In the genomic region with DNA sequence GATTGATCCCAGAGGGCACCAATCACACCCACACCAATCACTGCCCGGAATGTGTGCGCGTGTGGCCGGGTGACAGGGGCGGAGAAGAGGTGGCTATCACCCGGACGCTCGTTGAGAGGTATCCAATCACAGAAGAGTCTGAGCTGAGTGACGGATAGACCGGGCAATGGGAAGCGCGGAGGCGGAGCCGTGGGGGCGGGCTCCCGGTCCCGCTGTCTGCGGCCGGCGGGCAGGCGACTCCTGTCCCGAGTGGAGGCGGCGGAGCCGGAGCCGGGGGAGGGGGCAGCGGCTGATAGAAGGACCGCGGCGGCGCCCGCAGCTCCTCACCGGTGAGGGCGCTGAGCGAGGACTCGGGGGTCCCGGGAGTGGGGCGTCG, we compare ENCODE assay signal across 8 mouse cellular contexts. TPM values are rescaled to one million over a fixed set of nuclear protein-coding genes. Genes with fewer than 3 reads are reported as not detected.
DNase-seq lines count a peak whose midpoint lies in the region; ATAC-seq and TF ChIP-seq lines count a peak whose summit lies in the region.

A gene (plus strand): TSS at position 139 of the 376 bp plus-strand sequence.

- peak within 1 kb of the TSS; percentile 90 for H3K4me3 ChIP-seq in forebrain, embryonic 10.5 days
- H3K4me3 ChIP-seq in heart, embryonic 15.5 days = peak within 1 kb of the TSS; percentile 90
- H3K4me3 ChIP-seq in liver, embryonic 14.5 days (ENCODE audit: insufficient read depth in 1 of 2, low read depth in 2 of 2, low read length in 2 of 2) = peak within 1 kb of the TSS; percentile 53 to 56
- peak within 1 kb of the TSS; percentile 72 for H3K4me3 ChIP-seq in neural tube, embryonic 11.5 days (ENCODE audit: low read depth, low read length)
- H3K4me3 ChIP-seq in stomach, postnatal 0 days (ENCODE audit: low read depth, low read length) = peak within 1 kb of the TSS; percentile 72

- peaks cover 11% of the 10 kb centered on the region for H3K36me3 ChIP-seq in forebrain, embryonic 10.5 days (replicated peaks)
- H3K36me3 ChIP-seq in heart, embryonic 15.5 days = no peaks in the 10 kb centered on the region
- H3K36me3 ChIP-seq in liver, embryonic 14.5 days (replicated peaks; ENCODE audit: control insufficient read depth, insufficient read depth, low read depth) = no peaks in the 10 kb centered on the region
- peaks cover 2% of the 10 kb centered on the region for H3K36me3 ChIP-seq in neural tube, embryonic 11.5 days (ENCODE audit: control insufficient read depth, insufficient read depth, low read length)
- no peaks in the 10 kb centered on the region for H3K36me3 ChIP-seq in stomach, postnatal 0 days (ENCODE audit: control insufficient read depth, insufficient read depth, low read length)

- TF ChIP-seq EP300 in liver, embryonic 14.5 days (IDR thresholded peaks at IDR 0.05; ENCODE audit: low read depth) = no peak
- TF ChIP-seq EP300 in stomach, postnatal 0 days (optimal IDR thresholded peaks at IDR 0.05) = peak; percentile 33

- H3K9ac ChIP-seq in heart, embryonic 15.5 days = peak within 1 kb of the TSS; percentile 97
- peak within 1 kb of the TSS; percentile 59 for H3K9ac ChIP-seq in liver, embryonic 14.5 days (replicated peaks)
- H3K9ac ChIP-seq in neural tube, embryonic 11.5 days (ENCODE audit: low read length) = peak within 1 kb of the TSS; percentile 88
- H3K9ac ChIP-seq in stomach, postnatal 0 days (ENCODE audit: low read length) = peak within 1 kb of the TSS; percentile 92

- WGBS in forebrain, embryonic 10.5 days = 1% methylated on average over 39 of the region's 39 CpGs
- under 1% methylated on average over 38 of the region's 39 CpGs for WGBS in heart, embryonic 15.5 days
- under 1% methylated on average over 39 of the region's 39 CpGs for WGBS in liver, embryonic 14.5 days (ENCODE audit: insufficient replicate concordance)
- 0% methylated on average over 39 of the region's 39 CpGs for WGBS in neural tube, embryonic 11.5 days
- under 1% methylated on average over 31 of the region's 39 CpGs for WGBS in stomach, postnatal 0 days

- TF ChIP-seq CTCF in liver, embryonic 14.5 days (IDR thresholded peaks at IDR 0.05; ENCODE audit: low read depth) = no peak
- no peak for TF ChIP-seq CTCF in stomach, postnatal 0 days (IDR thresholded peaks at IDR 0.05; ENCODE audit: low read depth)

- peak within 1 kb of the TSS; percentile 98 for H3K27ac ChIP-seq in forebrain, embryonic 10.5 days
- H3K27ac ChIP-seq in heart, embryonic 15.5 days = peak within 1 kb of the TSS; percentile 98
- no peak within 1 kb of the TSS for H3K27ac ChIP-seq in liver, embryonic 14.5 days
- peak within 1 kb of the TSS; percentile 93 for H3K27ac ChIP-seq in neural tube, embryonic 11.5 days (ENCODE audit: low read depth, low read length)
- H3K27ac ChIP-seq in stomach, postnatal 0 days (replicated peaks) = peak within 1 kb of the TSS; percentile 95

- peak; percentile 92 for DNase-seq in CD8-positive naive resting alpha-beta T cell, adult 2 months (ENCODE audit: low read depth in 2 of 2, low spot score in 2 of 2)
- DNase-seq in c-Kit-positive CD71-negative TER-119-negative erythroid progenitor cells, embryonic 14.5 days (ENCODE audit: low read depth) = peak; percentile 78
- DNase-seq in forebrain, embryonic 10.5 days (ENCODE audit: extremely low spot score, low spot score) = peak; percentile 95
- DNase-seq in kidney, postnatal 25 days = peak; percentile 96 to 99
- peak; percentile 68 to 72 (median 69) for DNase-seq in liver, embryonic 14.5 days (ENCODE audit: low read depth in 3 of 3, low spot score in 3 of 3)
- DNase-seq in neural tube, embryonic 11.5 days (ENCODE audit: low spot score) = peak; percentile 96
- peak; percentile 96 for DNase-seq in stomach, postnatal 0 days (ENCODE audit: low spot score)

- peak within 1 kb of the TSS; percentile 81 for H3K4me2 ChIP-seq in heart, embryonic 15.5 days
- H3K4me2 ChIP-seq in liver, embryonic 14.5 days (ENCODE audit: low read depth) = peak within 1 kb of the TSS; percentile 76
- peak within 1 kb of the TSS; percentile 82 for H3K4me2 ChIP-seq in neural tube, embryonic 11.5 days (ENCODE audit: low read depth)
- H3K4me2 ChIP-seq in stomach, postnatal 0 days (replicated peaks; ENCODE audit: low read depth) = peak within 1 kb of the TSS; percentile 85

- peaks cover 85% of the 10 kb centered on the region for H3K4me1 ChIP-seq in forebrain, embryonic 10.5 days
- peaks cover 44% of the 10 kb centered on the region for H3K4me1 ChIP-seq in heart, embryonic 15.5 days (replicated peaks)
- peaks cover 0 to 2% of the 10 kb centered on the region in 2 experiments; a peak in 1 of 4 replicates for H3K4me1 ChIP-seq in liver, embryonic 14.5 days (replicated peaks; ENCODE audit: control insufficient read depth in 2 of 2, insufficient read depth in 2 of 2, low read length in 1 of 2)
- peaks cover 32% of the 10 kb centered on the region for H3K4me1 ChIP-seq in neural tube, embryonic 11.5 days (ENCODE audit: control insufficient read depth, insufficient read depth, low read length)
- H3K4me1 ChIP-seq in stomach, postnatal 0 days (replicated peaks; ENCODE audit: control insufficient read depth, insufficient read depth) = no peaks in the 10 kb centered on the region

- peak; percentile 91 for ATAC-seq in heart, embryonic 15.5 days (replicated peaks; ENCODE audit: insufficient number of reproducible peaks, insufficient read depth, low FRiP score, low read depth)
- peak; percentile 91 for ATAC-seq in liver, embryonic 14.5 days (ENCODE audit: insufficient read depth)
- peak; percentile 95 for ATAC-seq in neural tube, embryonic 11.5 days (ENCODE audit: insufficient read depth, low FRiP score, low TSS enrichment)
- ATAC-seq in stomach, postnatal 0 days (ENCODE audit: low FRiP score, low TSS enrichment) = peak; percentile 97

- peaks cover 28% of the 10 kb centered on the region for H3K27me3 ChIP-seq in forebrain, embryonic 10.5 days (ENCODE audit: poor library complexity, severe bottlenecking)
- H3K27me3 ChIP-seq in heart, embryonic 15.5 days = peaks cover 13% of the 10 kb centered on the region
- peaks cover 34% of the 10 kb centered on the region for H3K27me3 ChIP-seq in liver, embryonic 14.5 days (ENCODE audit: control insufficient read depth, insufficient read depth, low read length)
- H3K27me3 ChIP-seq in neural tube, embryonic 11.5 days (ENCODE audit: control insufficient read depth, insufficient read depth, low read length) = 0 out of 2 replicates have a peak, but pooled peaks cover 2% of the 10 kb centered on the region
- H3K27me3 ChIP-seq in stomach, postnatal 0 days (ENCODE audit: control insufficient read depth, insufficient read depth, low read length) = no peaks in the 10 kb centered on the region

- H3K9me3 ChIP-seq in forebrain, embryonic 10.5 days = no peaks in the 10 kb centered on the region
- H3K9me3 ChIP-seq in heart, embryonic 15.5 days (replicated peaks) = no peaks in the 10 kb centered on the region
- H3K9me3 ChIP-seq in liver, embryonic 14.5 days (ENCODE audit: control insufficient read depth, low read length) = no peaks in the 10 kb centered on the region
- no peaks in the 10 kb centered on the region for H3K9me3 ChIP-seq in neural tube, embryonic 11.5 days (ENCODE audit: control insufficient read depth, low read length)
- no peaks in the 10 kb centered on the region for H3K9me3 ChIP-seq in stomach, postnatal 0 days (ENCODE audit: control insufficient read depth, low read length)

RNA-seq across cellular contexts. Expression of the gene that starts here (rescaled TPM):
- polyA plus RNA-seq in forebrain, embryonic 10.5 days (2016; fragmentation: Nextera tagmentation; extraction: Ambion mirVana) = 11.5 and 16.2 TPM in 2 replicates
- polyA plus RNA-seq in heart, embryonic 15.5 days (2015; fragmentation: Nextera tagmentation; extraction: Ambion mirVana) = 17.7 and 18.2 TPM in 2 replicates
- polyA plus RNA-seq in liver, embryonic 14.5 days (2012; rRNA removed) = 0.90 and 1.3 TPM in 2 replicates
- 0.43 and 0.54 TPM in 2 replicates for polyA plus RNA-seq in liver, embryonic 14.5 days (2014; fragmentation: Nextera tagmentation; extraction: Ambion mirVana)
- 21.3 and 21.5 TPM in 2 replicates for polyA plus RNA-seq in neural tube, embryonic 11.5 days (2014; fragmentation: Nextera tagmentation; extraction: Ambion mirVana)
- polyA plus RNA-seq in stomach, postnatal 0 days (2015; fragmentation: Nextera tagmentation; extraction: Ambion mirVana) = 9.0 and 9.4 TPM in 2 replicates
